Mouse (Mus musculus): ENCODE data around the gene Hoxb3. TPM values are rescaled to one million over a fixed set of nuclear protein-coding genes. Genes with fewer than 3 reads are reported as not detected.
A peak's percentile ranks its signal among the peaks of the same experiment; 100 is the strongest.

The Hoxb3 gene
- under 1 TPM in 1 of 3 experiments, not detected in 2; 0.86 TPM for polyA plus RNA-seq (2017; shearing (Covaris generic))

DNA sequence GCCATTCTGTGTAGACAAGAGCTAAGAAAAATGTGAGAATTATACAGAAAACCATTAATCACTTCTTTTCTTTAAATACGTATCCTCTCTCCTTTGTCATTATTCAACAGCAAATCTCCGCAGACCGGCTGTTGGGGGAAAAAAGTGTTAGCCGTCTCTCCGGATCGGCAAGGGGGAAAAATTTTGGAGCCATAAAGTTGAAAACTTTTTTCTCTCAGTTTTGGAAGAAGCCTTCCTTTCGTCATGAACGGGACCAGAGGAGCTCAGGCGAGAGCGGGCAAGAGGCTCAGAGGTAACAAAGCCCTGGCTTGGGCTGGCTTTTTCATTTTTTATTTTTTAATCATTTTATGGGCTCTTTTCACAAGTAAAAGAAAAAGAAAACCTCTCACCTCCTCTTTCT lies at the start of gene Hoxb3:
Hoxb3 (plus strand) TSS at position 173 of the 400 bp plus-strand sequence.
- ATAC-seq: no peak

DNA sequence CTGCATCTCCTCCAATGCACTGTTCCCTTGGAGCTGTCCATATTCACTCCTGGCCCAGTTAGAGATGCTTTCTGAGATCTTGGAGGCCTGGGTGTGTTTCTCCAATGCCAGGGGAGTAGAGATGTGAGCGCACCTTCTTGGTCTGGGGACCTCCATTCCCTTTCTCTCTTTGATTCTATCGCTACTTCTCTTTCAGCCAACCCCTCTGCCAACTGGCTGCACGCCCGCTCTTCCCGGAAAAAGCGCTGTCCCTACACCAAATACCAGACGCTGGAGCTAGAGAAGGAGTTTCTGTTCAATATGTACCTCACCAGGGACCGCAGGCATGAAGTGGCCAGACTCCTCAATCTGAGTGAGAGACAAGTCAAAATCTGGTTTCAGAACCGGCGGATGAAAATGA lies 48.7 kb upstream of the Hoxb3 start:
- no peak for ATAC-seq

DNA sequence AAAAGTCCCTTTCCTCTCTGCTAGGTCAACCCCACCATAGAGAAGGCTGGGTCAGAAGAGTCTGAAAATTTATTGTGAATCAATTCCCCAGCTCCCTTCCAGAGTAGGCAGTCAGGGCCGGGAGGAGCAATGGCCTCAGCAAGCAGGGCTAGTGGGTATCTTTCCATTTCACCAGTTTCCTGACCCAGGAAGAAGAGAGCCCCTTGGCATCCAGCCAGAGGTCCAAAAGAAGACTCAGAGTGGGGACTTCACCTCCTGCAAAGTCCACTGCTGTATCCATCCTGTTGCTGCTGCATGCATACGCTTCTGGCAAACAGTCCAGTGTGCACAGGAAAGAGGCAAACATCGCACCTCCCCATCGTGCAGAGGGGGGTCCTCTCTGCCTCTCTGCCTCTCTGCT lies 47.2 kb upstream of the Hoxb3 start:
- ATAC-seq: no peak

DNA sequence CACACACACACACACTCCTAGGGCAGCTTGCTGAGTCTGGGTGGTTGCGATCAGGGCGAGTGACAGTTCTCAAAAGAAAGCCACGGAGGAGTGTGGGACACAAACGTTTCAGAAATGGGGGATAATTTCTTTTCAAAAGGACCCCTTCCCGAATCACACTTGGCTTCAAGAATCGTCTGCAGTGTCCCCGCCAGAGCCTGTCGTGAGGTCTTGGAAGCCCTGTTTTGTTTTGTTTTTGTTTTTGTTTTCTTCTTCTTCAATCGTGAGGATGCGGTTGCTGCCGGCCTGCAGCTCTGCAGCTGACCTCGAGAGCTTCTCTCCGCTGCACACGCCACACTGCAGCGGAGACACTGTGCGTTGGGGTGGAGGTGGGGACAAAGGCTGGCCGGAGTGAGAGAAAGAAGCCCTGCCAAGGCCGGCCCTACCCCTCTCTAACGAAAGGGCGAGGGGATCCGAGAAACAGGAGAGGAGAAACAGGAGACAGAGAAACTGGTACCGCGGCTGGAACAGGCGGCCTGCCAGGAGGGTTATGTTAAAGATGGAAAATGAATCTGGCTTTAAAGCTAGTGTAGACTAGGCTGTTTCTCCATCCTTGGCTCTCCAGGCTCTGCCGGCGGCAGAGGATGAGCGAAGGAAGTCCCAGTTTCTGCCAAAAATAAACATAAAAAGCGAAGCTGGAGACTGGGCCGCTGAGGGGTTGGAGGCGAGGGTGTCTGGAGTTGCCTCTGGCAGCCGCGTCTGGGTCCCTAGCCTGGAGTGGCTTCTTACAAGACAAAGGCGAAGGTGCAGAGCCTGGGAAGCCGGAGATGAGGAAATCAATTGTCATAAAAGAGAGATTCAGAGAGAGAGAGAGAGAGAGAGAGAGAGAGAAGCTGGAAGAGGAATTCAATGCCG lies 45.7 kb upstream of the Hoxb3 start:
- no peak for ATAC-seq

DNA sequence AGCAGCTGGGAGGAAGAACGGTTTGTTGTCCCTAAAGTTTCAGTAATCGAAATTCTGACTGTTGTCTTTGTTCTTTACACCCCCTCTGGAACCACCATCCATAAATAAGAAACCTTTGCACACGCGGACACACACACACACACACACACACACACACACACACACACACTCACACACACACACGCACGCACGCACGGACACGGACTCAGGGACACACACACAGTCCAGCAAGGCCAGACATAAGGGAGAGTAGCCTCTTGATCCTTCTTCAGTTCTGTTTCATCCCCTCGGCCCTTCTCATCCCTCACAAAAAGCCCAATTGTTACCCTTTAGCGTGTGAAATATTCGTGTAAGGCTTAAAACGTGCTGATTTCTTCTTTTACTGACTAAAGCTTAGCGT lies 44.8 kb upstream of the Hoxb3 start:
- peak; percentile 16 for ATAC-seq

DNA sequence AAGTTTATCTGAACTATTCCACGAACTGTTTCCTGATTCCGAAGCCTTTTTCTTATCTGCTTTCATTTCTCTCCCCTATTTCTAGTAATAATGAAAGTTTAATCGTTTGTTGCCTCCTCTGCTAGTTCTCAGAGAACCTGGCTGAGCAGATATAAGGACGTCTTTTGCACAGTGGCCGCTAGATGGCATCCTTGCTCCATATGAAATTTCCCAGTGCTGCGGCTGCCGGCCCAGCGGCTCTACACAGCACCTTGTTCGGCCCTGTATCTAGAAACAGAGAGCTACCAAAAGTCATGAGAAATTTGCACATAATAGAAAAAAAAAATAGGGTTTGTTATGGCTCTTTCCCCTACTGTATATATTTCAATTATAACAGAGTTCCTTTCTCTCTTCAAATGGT lies 44.4 kb upstream of the Hoxb3 start:
- ATAC-seq: peak; percentile 81

DNA sequence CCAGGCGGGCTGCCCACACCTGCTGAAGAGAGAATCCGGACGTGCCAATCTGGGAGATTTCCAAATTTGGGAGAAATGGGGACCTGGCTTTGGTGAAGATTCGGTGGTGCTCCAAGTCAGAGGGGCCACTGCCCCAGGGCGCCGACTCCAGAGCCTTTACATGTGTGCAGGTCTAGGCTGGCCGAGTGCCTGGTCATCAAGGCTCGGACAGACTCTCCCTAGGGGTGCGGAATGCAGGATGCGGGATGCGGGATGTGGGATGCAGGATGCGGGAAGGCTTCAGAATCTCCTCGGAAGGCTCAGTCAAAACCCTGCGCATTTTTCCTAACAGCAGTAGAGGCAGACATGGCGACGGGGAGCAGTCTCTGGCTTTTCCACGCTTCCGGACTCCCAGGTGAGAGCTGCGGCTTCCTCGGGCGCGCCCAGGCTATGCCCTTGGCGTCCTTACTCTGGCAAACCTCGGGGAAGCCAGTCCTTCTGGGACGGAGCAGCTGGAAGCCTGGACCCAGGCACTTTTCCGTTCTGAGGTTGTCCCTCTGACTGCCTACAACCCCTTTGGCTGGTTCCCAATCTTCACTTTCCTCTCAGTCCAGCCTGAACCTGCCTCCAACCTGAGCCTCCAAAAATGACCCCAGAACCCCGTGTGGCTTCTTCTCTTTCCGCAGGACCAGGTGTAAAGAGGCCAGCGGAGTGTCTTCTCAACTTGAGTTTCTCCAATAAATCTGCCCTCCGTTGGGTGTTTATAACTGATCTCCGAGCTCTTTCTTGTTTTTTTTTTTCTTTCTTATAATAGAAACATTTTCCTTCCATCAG lies 43.5 kb upstream of the Hoxb3 start:
- ATAC-seq: no peak

DNA sequence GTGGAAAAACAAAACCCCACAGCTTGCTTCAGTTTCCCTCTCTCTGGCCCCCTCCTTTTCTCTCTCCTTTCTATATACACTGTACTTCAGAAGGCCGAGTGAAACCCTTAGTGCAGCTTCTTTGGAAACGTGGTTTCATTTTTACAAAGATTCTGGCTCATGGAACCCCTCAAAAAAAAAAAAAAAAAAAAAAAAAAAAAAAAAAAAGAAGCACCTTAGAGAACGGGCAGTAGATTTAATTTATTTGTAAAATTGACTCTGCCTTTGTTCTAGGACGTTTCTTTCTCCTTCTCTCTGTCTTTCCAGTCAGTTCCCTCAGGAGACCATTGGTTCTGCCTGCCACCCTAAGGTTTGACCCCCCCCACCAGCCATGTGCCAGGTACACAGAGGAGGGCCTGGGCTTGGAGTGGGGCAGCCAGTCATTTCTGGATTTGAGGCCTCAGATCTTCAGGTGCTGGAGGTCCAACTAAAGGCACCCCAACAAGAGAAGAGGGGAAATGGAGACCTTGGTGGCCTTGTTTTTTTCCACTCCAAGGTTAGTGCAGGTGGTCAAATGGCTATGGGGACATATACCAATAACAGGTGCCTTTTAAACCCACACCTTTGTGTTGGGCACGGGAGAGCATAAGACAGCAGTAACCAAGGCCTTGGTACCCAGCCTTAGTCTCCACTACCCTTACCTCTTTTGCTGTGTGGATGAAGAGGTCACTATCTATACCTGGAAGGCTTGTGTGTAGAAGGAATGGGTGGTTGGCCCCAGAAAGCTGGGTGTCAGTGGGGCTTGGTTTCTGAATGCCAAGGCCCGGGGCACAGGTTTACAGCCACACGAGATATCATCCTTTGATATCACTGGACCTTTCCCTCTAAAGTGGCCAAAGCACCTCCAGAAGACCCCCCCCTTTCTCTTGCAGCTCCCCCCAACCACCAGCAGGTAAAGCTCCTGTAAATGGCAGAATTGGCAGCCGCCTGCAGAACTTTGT lies 42.4 kb upstream of the Hoxb3 start:
- no peak for ATAC-seq

DNA sequence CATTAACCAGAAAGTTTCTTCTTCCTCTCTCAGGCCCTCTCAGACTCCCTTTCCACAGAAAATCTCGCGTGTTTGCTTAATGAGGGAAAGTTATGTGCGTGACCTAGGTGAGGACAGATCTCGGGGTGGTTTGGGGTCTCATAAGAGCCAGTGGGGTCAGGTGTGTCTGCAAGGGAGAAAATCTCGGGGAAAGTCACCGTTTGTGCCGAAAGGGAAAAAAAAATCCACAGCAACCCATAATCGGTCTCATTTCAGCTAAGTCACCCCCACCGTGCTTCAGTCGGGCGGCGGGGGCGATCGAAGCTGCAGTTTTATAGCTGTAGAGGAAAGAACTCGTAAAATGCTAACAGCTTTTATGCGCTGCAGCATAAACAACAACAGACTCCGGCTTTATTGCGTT lies 41.7 kb upstream of the Hoxb3 start:
- no peak for ATAC-seq

DNA sequence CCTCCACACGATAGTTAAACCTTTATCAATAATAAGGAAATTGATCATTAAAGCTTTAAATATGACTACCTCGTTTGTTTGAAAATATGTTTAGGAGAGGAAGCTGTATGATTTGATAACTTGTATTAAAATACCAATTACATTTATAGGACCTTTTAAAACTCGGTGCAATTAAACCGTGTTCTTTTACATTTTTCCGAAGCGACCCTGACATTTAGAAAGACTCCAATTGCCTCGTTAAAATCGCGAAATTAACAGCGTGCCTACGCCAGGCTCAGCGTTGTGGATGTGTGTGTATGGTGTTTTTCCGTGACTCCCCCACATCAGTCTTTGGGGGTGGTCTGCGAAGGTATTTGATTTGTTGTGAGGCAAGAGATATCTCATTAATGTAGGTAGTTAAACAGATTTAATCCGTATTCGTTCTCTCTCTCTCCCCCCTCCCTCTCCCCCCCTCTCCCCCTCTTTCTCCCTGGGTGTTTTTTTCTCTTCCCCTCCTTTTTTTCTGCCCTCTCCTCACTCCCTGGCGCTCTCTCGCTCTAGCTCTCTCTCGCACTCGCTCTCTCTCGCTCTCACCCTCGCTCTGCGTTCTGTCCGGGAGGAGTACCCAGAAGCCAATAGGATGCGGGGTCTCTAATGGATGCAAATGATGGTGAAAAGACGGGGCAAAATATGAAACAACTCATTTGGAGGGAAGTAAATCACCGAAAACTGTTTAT lies 41.1 kb upstream of the Hoxb3 start, which contains the start of gene Hoxb8:
Hoxb8 (plus strand) TSS at position 51 of the 716 bp plus-strand sequence.
- ATAC-seq: no peak

DNA sequence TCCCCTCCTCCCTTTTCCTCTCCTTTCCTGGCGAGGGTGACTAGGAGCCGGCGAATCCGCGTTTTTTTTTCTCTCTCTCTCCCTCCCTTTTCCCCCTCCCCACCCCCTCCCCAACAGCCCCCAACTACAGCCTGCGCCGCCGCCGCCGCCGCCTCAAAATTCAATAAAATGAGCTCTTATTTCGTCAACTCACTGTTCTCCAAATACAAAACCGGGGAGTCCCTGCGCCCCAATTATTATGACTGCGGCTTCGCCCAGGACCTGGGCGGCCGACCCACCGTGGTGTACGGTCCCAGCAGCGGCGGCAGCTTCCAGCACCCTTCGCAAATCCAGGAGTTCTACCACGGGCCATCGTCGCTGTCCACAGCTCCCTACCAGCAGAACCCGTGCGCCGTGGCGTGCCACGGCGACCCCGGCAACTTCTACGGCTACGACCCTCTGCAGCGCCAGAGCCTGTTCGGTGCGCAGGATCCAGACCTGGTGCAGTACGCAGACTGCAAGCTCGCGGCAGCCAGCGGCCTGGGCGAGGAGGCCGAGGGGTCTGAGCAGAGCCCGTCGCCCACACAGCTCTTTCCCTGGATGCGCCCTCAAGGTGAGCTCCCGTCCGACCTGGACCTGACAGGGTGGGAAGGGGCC lies 40.2 kb upstream of the Hoxb3 start:
- ATAC-seq: no peak

DNA sequence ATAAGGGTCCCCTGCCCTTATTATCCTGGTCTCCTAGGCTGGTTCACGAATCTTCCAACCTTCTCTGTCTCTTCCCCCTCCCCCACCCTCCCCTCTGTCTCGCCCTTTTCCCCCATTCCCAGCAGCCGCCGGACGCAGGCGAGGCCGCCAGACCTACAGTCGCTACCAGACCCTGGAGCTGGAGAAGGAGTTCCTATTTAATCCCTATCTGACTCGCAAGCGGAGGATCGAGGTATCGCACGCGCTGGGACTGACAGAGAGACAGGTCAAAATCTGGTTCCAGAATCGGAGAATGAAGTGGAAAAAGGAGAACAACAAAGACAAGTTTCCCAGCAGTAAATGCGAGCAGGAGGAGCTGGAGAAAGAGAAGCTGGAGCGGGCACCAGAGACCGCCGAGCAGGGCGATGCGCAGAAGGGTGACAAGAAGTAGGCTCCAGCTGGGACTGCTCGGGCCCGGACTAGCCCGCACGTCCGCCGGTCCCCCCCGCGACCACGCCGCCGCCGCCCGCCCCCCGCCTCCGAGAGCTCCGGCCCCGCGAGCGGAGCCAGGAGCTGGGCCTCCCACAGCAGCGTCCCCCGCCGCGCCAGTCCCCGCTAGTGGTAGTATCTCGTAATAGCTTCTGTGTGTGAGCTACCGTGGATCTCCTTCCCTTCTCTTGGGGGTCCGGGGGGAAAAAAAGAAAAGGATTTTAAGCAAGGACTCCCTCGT lies 38.9 kb upstream of the Hoxb3 start:
- peak; percentile 76 for ATAC-seq

DNA sequence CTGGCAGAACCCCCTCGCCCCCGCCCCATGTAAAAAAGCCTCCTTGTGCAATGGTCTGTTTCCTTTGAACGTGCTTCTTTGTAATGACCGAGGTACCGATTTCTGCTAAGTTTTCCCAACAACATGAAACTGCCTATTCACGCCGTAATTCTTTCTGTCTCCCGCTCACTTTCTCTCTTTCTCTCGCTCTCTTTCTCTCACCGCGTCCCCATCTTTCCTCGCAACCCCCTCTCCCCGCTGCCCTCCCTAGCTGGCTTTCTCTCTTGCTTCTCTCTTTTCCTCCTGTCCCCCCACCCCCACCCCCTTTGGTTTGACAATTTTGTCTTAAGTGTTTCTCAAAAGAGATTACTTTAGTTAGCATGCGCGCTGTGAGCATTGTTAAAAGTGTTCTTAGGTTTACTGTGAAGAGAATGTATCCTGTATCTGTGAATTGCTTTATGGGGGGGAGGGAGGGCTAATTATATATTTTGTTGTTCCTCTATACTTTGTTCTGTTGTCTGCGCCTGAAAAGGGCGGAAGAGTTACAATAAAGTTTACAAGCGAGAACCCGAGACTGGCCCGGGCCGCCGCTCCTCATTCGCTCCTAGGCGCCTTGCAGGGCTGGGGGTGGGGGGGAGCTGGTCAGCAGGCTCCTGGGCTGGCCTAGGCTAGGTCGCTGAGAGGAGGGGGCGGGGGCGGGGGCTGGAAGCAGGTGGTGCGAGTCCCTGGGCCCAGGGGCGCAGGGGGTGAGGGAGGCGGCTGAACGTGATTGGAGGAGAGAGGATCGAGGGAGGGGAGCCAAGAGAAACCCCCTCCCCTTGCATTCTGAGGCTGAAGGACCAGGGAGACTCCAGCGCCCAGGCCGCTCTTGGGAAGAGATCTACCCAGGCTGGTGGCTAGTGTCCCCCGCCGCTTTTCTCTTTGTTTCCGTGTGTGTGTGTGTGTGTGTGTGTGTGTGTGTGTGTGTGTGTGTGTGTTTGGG lies 38.1 kb upstream of the Hoxb3 start:
- ATAC-seq: peak; percentile 24

DNA sequence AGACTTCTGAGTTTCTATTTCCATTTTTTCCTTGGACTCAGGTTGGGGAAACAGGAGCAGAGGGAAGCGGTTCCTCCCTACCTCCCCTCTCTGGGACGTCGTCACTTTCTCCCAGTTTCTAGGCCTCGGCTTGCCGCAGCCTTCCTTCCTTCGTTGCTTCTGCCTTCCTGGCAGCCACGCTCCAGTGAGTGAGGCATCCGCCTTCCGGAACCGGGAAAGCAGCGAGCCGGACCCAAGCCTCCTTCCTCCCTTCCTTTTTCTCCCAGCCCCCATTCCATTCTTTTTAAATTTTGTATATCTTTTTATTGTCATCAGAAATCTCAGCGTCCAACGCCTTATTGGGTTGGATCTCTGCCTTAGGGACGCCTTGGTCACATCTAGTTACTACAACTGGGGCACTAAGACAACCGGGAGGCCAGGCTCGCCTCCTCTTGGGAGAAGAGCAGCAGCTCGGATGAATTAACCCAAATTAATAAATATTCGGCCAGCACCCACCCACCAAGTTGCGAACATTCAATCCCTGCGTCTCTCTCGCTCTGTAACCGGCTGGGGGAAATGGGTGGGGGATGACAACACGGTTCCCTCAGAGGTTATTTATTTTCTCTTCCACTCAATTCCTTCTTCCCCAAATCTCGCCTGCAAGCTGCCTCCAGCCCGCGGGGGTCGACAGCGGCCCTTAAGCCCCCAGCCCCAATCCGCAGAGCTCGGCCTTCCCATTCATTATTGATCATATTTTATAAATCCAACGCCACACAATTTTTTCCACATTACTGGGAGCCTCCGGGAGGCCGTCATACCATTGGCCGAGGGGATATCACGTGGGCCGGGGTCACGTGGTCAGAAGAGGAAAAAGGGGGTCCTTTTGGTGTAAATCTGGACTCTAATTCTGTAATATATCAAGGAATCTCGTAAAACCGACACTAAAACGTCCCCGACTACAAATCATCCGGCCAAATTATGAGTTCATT lies 37.1 kb upstream of the Hoxb3 start, which contains the start of gene Hoxb7:
Hoxb7 (plus strand) TSS at position 853 of the 968 bp plus-strand sequence.
- ATAC-seq: no peak

DNA sequence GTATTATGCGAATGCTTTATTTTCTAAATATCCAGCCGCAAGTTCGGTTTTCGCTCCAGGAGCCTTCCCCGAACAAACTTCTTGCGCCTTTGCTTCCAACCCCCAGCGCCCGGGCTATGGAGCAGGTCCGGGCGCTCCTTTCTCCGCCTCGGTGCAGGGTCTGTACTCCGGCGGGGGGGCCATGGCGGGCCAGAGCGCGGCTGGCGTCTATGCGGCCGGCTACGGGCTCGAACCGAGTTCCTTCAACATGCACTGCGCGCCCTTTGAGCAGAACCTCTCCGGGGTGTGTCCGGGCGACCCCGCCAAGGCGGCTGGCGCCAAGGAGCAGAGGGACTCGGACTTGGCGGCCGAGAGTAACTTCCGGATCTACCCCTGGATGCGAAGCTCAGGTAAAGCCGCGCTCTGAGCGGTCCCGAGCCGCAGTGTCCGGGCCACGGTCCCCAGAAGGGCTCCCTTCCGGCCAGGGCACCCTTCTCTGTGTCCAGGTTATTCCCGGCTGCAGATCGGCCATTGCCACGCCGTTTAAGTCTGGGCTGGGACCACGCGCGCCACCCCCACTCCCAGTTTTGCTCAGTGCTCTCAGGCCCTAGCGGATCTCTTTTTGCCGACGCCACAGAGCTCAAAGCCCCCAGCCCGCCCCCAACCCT lies 36.3 kb upstream of the Hoxb3 start:
- peak; percentile 24 for ATAC-seq

DNA sequence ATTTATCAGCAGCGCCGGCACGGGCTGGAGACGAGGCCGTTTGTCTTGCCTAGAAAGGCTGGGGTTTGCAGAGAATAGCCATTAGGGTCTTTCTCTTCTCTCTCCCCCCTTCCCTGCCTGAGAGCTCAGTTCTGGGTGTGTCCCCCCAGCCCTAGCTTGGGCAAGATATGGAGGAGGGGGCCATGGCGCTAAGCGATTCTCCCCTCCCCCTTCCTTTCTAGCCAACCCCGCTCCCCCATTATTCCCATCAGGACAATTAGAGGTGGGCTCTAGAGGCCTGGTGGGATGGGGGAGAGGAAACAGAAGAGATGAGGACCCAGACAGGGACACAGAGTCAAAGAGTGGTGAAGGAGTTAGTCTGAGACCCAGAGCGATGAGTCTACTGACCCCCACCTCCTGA lies 35.7 kb upstream of the Hoxb3 start:
- ATAC-seq: no peak

DNA sequence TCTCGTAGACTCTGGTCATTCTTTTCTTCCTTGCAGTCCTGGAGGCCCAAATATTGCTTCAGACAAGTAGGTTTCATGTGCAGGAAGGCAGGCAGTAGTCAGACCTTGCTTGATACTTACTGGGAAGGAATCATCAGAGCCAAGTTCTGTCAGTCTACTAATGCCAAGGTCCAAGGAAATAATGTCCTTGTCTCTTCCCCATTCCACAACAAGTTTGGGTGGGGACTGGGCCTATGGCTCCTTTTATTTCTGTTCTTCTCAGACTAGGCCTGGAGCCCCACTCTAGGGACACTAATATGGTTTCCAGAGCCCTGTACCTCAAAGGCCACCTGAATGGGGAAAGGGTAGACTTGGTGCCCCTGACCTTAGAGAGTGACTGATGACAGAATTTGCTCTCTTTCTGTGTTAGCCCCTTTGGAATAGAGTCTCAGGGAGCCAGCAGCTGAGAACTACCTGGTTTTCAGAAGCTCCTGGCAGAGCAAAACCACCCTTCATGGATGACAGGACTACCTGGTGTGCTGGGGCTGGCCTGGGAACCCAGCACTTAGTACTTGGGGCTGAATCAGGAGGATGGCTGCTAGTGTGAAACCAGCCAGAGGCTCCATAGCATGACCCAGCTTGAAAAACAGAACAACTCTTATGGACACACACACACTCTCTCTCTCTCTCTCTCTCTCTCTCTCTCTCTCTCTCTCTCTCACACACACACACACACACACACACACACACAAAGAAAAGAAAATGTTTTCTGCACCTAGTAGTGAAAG lies 34.5 kb upstream of the Hoxb3 start:
- ATAC-seq: no peak

Data from inflammation-experienced regulatory T-cells, adult 6 months (primary cell).